Mouse (Mus musculus) heart, embryonic 15.5 days (tissue): ENCODE measurements around the gene Zfp764. TPM values are rescaled to one million over a fixed set of nuclear protein-coding genes. Genes with fewer than 3 reads are reported as not detected.
"Not testable (repeated sequence)": the region's sequence is repeated elsewhere in the genome, so short reads cannot be mapped to it uniquely, and the experiment has no call there.

ENCODE experiments used
- ATAC-seq: fragments of 200-750 bp; cut with Nextera tagmentation; replicated peaks from 2 replicates; pipeline ENCODE4 v1.8.0; 2017; ENCODE audit warnings: low read depth, moderate TSS enrichment; ENCODE audit not compliant: insufficient number of reproducible peaks, insufficient read depth, low FRiP score
- H3K27ac ChIP-seq: fragments of 300-500 bp; sonication (generic); 2 replicates; pipeline ENCODE4 v1.5.1; 2015; ENCODE audit warnings: mild to moderate bottlenecking, inconsistent platforms
- H3K27me3 ChIP-seq: fragments of 300-500 bp; sonication (generic); 2 replicates; pipeline ENCODE4 v1.6.1; 2015; ENCODE audit warnings: inconsistent platforms
- H3K36me3 ChIP-seq: fragments of 300-500 bp; sonication (generic); 2 replicates; pipeline ENCODE4 v1.6.1; 2015; ENCODE audit warnings: mild to moderate bottlenecking, inconsistent platforms
- H3K4me1 ChIP-seq: fragments of 300-500 bp; sonication (generic); replicated peaks from 2 replicates; pipeline ENCODE4 v1.6.1; 2015; ENCODE audit warnings: inconsistent platforms
- H3K4me2 ChIP-seq: fragments of 300-500 bp; sonication (generic); 2 replicates; pipeline ENCODE4 v1.6.1; 2015; ENCODE audit warnings: inconsistent platforms, mild to moderate bottlenecking, moderate library complexity
- H3K4me3 ChIP-seq: fragments of 300-500 bp; sonication (generic); 2 replicates; pipeline ENCODE4 v1.5.1; 2015; ENCODE audit warnings: mild to moderate bottlenecking, inconsistent platforms
- H3K9ac ChIP-seq: fragments of 300-500 bp; sonication (generic); 2 replicates; pipeline ENCODE4 v1.6.1; 2015; ENCODE audit warnings: mild to moderate bottlenecking, inconsistent platforms
- H3K9me3 ChIP-seq: fragments of 300-500 bp; sonication (generic); replicated peaks from 2 replicates; pipeline ENCODE4 v1.6.1; 2016; ENCODE audit warnings: inconsistent platforms
- WGBS: fragments of 180-500 bp; shearing (Covaris S2); methylation state at CpG from one replicate; pipeline ENCODE4 v1.1.7; 2015; ENCODE audit warnings: mixed read lengths; 5-methylcytosine and 5-hydroxymethylcytosine counted together
- polyA plus RNA-seq: library from polyadenylated mRNA; unstranded; fragments of >200 nt; fragmentation: Nextera tagmentation; extraction: Ambion mirVana; gene quantifications from 2 replicates; pipeline ENCODE4 v1.2.1, GENCODE M21; 2015

Zfp764 gene
- polyA plus RNA-seq, 1 experiment from 2014 or later = 4.8 TPM

DNA sequence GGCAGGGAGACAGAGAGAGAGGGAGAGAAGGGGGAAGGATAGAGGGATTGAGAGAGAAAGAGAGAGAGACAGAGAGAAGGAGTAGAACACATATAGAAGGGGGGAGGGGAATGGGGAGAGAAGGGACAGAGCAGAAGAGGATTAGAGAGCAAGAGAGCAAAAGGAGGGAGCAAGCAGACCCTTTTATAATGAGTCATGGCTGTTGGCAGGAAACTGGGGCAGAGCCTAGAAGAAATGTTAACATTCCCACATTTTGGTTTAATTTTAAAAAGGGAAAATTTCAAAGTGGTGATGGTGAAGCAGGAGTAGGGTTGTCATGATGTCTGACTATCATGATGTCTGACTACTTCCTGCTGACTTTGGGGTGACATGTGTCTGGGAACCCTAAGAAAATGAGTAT is 18.4 kb downstream of the Zfp764 start:
- H3K27ac ChIP-seq, H3K9ac ChIP-seq, H3K4me3 ChIP-seq, H3K4me2 ChIP-seq, H3K27me3 ChIP-seq, H3K9me3 ChIP-seq, ATAC-seq: not testable (repeated sequence)
- Histone ChIP-seq H3K36me3 (peaks cover 21% of the 10 kb centered on the region), H3K4me1 (peaks cover 14% of the 10 kb centered on the region)

DNA sequence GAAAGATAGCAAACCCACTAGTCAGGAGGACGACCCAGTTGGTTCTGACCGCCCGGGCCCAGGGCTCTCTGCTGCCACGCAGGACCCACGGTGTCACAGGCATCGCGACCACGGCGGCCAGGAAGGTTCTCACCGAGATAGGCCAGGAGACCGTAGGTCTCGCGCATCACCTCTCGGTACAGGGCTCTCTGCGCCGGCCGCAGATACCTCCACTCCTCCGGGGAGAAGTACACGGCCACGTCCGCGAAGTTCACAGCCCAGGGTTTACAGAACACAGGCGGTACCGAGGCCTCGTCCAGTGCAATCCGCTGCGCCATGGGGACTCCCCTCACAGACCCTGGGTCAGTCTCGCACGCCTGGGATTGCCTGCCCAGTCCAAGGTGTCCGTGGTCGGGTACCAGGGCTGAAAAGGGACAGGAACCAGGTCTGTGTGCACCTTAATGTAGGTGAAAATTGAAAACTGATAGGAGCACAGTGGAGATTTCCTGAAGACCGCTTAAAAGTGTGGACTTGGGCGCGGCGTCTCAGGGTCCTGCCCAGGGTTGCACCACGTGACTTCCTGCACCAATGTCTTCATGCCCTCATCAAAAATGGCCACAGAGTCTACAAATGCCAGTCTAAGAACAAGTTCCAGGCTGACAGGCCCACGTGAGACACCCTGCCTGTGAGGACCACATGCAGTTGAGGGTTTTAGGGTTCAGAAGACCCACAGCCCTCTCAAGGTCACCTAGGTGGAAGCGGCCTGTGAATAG is 19.8 kb downstream of the Zfp764 start, which contains the start of gene 9130019O22Rik:
TSS of gene 9130019O22Rik (minus strand) at position 526 of the 752 bp plus-strand sequence.
- WGBS = 10% methylated on average over 38 of the region's 38 CpGs
- H3K27ac ChIP-seq = 0 out of 2 replicates have a peak within 1 kb of the TSS, but pooled peaks have one; percentile 12

DNA sequence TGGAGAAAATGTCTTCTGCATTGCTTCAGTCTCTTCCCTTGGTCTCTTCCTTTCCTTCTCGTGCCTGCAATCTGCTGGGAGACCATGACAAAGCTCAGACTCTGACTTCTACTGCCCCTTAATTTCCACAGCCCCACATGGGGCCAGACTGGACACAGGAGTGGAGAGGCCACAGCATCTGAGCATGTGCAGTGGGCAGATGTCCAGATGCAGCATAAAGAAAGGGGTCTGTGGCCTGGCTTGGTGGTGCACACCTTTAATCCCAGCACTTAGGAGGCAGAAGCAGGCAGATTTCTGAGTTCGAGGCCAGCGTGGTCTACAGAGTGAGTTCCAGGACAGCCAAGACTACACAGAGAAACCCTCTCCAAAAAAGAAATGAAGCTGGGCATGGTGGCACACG is 21.1 kb downstream of the Zfp764 start:
- not testable (repeated sequence) for H3K4me3 ChIP-seq, H3K27ac ChIP-seq, H3K9me3 ChIP-seq, ATAC-seq, H3K4me2 ChIP-seq, H3K9ac ChIP-seq, H3K27me3 ChIP-seq, H3K4me1 ChIP-seq
- peaks cover 18% of the 10 kb centered on the region for H3K36me3 ChIP-seq
- WGBS = 88% methylated on average over 4 of the region's 4 CpGs

More for the DNA sequence above, 19.8 kb downstream of the Zfp764 start, which contains the start of gene 9130019O22Rik:
- H3K27me3 ChIP-seq = no peaks in the 10 kb centered on the region
- peak within 1 kb of the TSS; percentile 66 for H3K9ac ChIP-seq
- H3K4me3 ChIP-seq = peak within 1 kb of the TSS; percentile 55
- H3K4me1 ChIP-seq = peaks cover 6% of the 10 kb centered on the region
- ATAC-seq = peak; percentile 87
- peak within 1 kb of the TSS; percentile 82 for H3K4me2 ChIP-seq
- peaks cover 26% of the 10 kb centered on the region for H3K36me3 ChIP-seq
- H3K9me3 ChIP-seq = no peaks in the 10 kb centered on the region

DNA sequence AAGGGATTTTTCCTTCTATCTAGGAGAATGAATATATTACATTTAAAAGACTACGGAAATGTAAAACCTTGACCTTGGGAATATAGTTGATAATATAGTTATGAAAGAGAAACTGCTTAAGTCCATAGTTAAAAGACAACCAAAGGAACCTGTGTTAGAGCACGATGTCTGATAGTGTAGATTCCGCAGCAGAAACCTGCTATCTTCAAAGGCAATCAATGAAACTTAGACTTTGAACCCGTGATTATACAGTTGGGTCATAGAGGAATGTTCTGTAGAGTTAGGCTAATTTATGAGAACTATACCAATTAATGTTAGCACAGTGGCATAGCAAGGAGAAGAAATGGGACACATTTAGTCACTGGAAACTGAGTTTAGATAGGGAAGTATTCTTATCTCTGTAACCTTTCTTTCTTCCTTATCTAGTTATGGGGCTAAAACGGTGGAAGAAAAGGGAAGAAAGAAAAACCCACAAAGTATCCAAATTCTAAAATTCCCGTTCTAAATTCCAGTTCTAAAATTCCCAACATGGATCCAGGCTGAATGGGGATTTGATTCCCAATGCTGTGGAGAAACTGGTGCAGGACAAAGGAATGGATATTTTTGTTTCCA is 28.2 kb downstream of the Zfp764 start:
- no peak for ATAC-seq

DNA sequence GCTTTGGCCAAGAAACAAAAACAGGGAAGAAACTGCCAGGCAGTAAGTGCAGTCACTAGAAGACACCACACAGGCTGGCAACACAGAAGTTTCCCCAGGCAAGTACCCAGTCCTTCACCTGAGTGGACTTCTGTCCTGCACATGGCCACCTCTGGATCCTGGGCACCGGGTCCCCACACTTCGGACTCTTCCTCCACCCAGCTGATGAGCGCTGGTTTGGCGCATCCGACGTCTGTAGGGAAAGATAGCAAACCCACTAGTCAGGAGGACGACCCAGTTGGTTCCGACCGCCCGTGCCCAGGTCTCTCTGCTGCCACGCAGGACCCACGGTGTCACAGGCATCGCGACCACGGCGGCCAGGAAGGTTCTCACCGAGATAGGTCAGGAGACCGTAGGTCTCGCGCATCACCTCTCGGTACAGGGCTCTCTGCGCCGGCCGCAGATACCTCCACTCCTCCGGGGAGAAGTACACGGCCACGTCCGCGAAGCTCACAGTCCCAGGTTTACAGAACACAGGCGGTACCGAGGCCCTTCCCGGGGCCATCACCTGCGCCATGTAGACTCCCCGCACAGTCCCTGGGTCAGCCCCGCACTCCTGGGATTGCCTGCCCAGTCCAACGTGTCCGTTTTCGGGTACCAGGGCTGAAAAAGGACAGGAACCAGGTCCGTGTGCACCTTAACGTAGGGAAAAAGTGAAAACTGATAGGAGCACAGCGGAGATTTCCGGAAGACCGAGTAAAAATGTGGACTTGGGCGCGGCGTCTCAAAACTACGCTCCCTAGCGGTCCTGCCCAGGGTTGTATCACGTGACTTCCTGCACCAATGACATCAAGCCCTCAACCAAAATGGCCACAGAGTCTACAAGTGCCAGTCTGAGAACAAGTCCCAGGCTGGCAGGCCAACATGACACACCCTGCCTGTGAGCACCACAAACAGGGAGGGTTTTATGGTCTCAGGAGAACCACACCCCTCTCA is 31.1 kb downstream of the Zfp764 start, which contains the start of gene Zfp747:
TSS of gene Zfp747 (minus strand) at position 780 of the 975 bp plus-strand sequence.
- H3K4me1 ChIP-seq, H3K36me3 ChIP-seq, H3K27me3 ChIP-seq, H3K9me3 ChIP-seq: not testable (repeated sequence)
- H3K4me3 ChIP-seq = peak within 1 kb of the TSS; percentile 86
- peak within 1 kb of the TSS; percentile 82 for H3K9ac ChIP-seq
- WGBS = under 1% methylated on average over 49 of the region's 49 CpGs
- H3K4me2 ChIP-seq = peak within 1 kb of the TSS; percentile 77
- peak within 1 kb of the TSS; percentile 69 for H3K27ac ChIP-seq
- peak; percentile 93 for ATAC-seq

More for the DNA sequence above, 28.2 kb downstream of the Zfp764 start:
- WGBS = 62% methylated on average over 6 of the region's 6 CpGs
- Histone ChIP-seq H3K4me3 (no peak overlapping the region), H3K4me1 (peaks cover 2% of the 10 kb centered on the region; the same call in 1 of the 2 replicates), H3K27ac (no peak overlapping the region), H3K9ac (no peak overlapping the region), H3K36me3 (peaks cover 14% of the 10 kb centered on the region; the same call in 1 of the 2 replicates), H3K9me3 (no peaks in the 10 kb centered on the region), H3K27me3 (no peaks in the 10 kb centered on the region), H3K4me2 (no peak overlapping the region)

DNA sequence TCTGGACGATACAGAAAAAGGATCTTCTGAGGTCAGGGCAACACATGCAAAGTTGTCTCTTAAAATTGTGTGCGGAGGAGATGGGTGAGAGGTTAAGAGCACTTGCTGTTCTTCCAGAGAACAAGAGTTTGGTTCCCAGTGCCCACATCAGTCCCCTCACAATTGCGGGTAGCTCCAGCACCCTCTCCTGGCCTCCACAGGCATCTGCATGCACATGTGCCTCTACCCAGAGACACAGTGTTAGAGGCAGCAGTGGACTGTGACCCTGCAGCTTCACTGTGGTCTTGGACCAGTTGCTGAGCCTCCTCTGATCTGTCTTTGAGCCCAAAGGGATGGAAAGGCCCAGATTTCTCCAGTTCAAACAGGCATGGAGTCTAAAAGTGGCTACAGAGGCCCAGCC is 34.8 kb downstream of the Zfp764 start:
- not testable (repeated sequence) for H3K27me3 ChIP-seq, H3K4me2 ChIP-seq, H3K27ac ChIP-seq, H3K4me3 ChIP-seq, H3K9me3 ChIP-seq, H3K9ac ChIP-seq, H3K4me1 ChIP-seq, ATAC-seq, H3K36me3 ChIP-seq
- WGBS = 85% methylated on average over 3 of the region's 3 CpGs

DNA sequence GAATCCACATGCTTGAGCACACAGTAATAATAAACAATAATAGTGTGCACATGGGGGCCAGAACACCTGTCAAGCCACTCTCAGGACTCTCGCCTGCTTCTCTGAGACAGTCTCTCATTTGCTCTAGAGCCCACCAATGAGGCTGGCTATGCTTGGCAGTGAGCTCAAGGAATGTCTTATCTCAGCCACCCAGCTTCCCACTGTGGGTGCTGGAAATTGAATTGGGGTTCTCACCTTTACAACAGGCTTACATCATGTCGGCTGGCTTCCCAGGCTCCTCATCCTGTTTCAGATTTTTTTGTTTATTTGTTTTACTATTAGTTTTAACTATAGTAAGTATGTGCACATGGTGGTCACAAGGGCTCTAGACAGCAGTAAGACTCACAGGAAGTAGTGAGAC is 35.4 kb downstream of the Zfp764 start:
- Histone ChIP-seq H3K27ac (no peak overlapping the region), H3K9ac (no peak overlapping the region), H3K36me3 (peaks cover 5% of the 10 kb centered on the region; the same call in 1 of the 2 replicates), H3K4me3 (no peak overlapping the region), H3K4me2 (no peak overlapping the region), H3K9me3 (no peaks in the 10 kb centered on the region), H3K27me3 (no peaks in the 10 kb centered on the region), H3K4me1 (peaks cover 2% of the 10 kb centered on the region; the same call in 1 of the 2 replicates)
- WGBS = 73% methylated on average over 2 of the region's 2 CpGs
- no peak for ATAC-seq

DNA sequence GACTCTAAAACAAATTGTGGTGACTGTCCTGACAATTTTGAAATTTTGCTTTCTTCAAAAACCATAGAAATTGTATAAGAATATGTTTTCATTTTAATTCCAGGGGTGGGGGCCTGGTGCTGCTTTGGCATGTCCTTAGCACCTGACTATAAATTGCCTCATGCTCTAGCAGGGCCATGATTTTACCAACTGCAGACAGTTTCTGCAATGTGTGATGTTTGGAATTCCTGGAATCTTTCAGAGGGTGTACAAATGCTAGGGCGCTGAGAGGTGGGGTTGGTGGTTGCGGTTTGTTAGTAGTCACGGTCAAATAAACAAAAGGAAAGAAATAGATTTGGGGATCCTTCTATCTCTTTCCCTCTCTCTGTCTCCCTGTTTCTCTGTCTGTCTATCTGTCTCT is 40.4 kb downstream of the Zfp764 start:
- Histone ChIP-seq H3K9me3 (no peaks in the 10 kb centered on the region), H3K36me3 (no peaks in the 10 kb centered on the region), H3K9ac (no peak overlapping the region), H3K27ac (no peak overlapping the region), H3K4me2 (no peak overlapping the region), H3K27me3 (peaks cover 11% of the 10 kb centered on the region; the same call in 1 of the 2 replicates), H3K4me3 (no peak overlapping the region), H3K4me1 (peaks cover 9% of the 10 kb centered on the region)
- ATAC-seq = no peak
- WGBS = 60% methylated on average over 3 of the region's 3 CpGs

DNA sequence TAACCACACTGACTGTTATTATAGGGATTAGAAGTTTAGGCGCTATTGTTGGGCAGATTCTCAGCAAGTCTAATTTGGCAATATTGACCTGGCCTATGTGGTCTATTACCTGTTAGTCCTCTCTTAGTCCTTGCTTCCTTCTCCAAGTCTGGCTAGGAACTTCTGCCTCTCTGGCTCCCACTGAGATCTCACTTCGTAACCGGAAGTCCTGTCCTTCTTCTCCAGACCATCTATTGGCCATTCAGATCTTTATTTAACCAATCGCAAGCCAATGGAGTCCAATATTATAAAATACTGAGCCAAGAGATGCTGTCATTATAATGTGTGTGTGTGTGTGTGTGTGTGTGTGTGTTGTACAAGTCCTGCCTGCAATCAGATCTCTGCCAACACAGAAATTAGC is 42.5 kb downstream of the Zfp764 start:
- ATAC-seq = no peak
- WGBS = 68% methylated on average over 4 of the region's 4 CpGs
- no peak overlapping the region for H3K27ac ChIP-seq
- no peaks in the 10 kb centered on the region for H3K9me3 ChIP-seq
- H3K36me3 ChIP-seq = no peaks in the 10 kb centered on the region
- no peak overlapping the region for H3K9ac ChIP-seq
- H3K27me3 ChIP-seq = peaks cover 20% of the 10 kb centered on the region
- peak overlapping the region; percentile 83 for H3K4me2 ChIP-seq
- H3K4me3 ChIP-seq = peak overlapping the region; percentile 42
- H3K4me1 ChIP-seq = peaks cover 9% of the 10 kb centered on the region

DNA sequence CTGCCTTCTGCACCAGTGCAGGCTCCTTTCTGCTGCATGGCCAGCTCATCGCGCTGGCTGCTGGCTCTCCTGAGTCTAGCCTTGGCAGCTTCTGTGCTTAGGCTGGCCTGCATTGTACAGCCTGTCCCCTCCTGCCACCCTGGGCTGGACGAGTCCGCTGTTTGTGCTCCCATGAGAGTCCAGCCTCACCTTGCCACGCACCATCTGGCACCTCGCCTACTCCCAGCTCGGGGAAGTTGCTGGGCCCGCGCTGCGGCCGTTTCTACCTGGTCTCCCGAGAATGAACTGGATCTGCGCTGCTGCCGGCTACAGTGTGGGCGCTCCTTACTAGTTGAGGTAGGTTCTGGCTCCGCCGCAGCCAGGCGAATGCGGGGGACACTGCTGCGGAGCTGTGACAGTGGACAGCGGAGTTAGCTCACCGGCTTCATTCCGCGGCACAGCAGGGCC is 43.1 kb downstream of the Zfp764 start:
- H3K4me2 ChIP-seq = peak overlapping the region; percentile 83
- ATAC-seq = peak; percentile 18; the same call in 1 of the 2 replicates
- H3K4me1 ChIP-seq = peaks cover 9% of the 10 kb centered on the region
- peak overlapping the region; percentile 66 for H3K9ac ChIP-seq
- WGBS = 4% methylated on average over 24 of the region's 24 CpGs
- no peaks in the 10 kb centered on the region for H3K36me3 ChIP-seq
- H3K4me3 ChIP-seq = peak overlapping the region; percentile 42
- no peaks in the 10 kb centered on the region for H3K9me3 ChIP-seq
- H3K27ac ChIP-seq = no peak overlapping the region
- peaks cover 21% of the 10 kb centered on the region for H3K27me3 ChIP-seq

DNA sequence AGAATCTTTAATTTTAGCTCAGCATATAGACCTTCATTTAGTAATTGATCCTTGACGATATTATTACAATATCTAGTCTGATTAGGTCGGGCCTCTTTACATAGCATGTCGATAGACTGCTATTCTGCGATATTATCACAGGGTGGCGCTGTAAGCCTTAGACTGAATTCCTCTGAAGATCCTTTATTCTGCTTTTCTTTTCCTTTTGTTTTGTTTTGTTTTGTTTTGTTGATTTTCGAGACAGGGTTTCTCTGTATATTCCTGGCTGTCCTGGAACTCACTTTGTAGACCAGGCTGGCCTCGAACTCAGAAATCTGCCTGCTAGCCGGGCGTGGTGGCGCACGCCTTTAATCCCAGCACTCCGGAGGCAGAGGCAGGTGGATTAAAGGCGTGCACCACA is 44.2 kb downstream of the Zfp764 start:
- Histone ChIP-seq H3K4me3 (peak overlapping the region; percentile 38), H3K9ac (peak overlapping the region; percentile 38; the same call in 1 of the 2 replicates), H3K4me2 (peak overlapping the region; percentile 55), H3K27me3 (peaks cover 23% of the 10 kb centered on the region)
- H3K9me3 ChIP-seq, H3K36me3 ChIP-seq, ATAC-seq, H3K4me1 ChIP-seq, H3K27ac ChIP-seq: not testable (repeated sequence)
- WGBS = 19% methylated on average over 13 of the region's 13 CpGs
